Mouse (Mus musculus): ENCODE data around the gene Vmn1r193. TPM values are rescaled to one million over a fixed set of nuclear protein-coding genes. Genes with fewer than 3 reads are reported as not detected.
"Not testable (repeated sequence)": the region's sequence is repeated elsewhere in the genome, so short reads cannot be mapped to it uniquely, and the experiment has no call there.

Vmn1r193 gene
- total RNA-seq (2015; ENCODE audit: low replicate concordance) (not detected in 2 replicates), total RNA-seq (2017; ENCODE audit: low replicate concordance) (not detected in 2 replicates)

DNA sequence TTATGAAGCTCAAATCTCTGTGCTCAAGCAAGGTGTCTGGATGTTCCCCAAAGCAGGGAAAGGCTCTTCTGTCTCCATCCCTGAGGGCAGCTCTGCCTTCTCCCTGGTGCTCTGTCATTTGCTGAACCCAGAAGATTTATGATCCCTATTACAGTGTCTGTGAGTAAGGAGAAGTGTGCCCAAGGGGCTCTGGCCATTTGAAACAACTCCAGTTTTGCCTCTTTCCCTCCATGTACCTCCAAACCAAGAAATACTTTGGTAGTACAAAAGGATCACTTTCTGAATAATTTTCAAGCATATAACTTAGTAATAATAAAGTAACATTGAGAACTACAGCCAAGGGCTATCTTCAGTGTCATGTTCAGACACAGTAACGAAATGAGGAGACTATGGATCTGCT, at the start of gene Vmn1r193:
Vmn1r193 (minus strand) TSS at position 101 of the 400 bp plus-strand sequence.
- ATAC-seq (replicated peaks; ENCODE audit: low FRiP score, poor library complexity, severe bottlenecking) = not testable (repeated sequence)

GRCm38 (mm10) chr13:22271721-22272120, 48.8 kb upstream of the Vmn1r193 start:
- no peak for ATAC-seq (replicated peaks; ENCODE audit: low FRiP score, poor library complexity, severe bottlenecking)

DNA sequence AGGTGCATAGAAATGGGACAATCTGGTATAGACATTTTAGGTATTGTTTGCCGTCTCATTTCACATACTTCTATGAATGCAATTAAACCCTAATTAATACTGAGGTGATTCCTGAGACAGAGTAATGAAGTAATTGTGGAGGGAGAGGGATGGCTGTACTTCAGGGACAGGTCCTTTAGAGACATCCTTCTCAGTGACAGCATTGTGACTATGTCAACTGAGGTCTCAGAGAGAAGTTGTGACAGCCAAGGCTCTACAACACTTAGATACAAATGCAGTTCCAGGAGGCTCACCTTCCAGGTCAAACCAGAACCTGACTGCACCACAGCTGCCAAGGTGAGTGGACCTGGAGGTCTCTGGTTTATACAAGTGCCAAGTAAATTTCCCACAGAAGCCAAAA, 47.3 kb upstream of the Vmn1r193 start, which contains the start of gene Vmn1r195:
Vmn1r195 (plus strand) TSS at position 301 of the 400 bp plus-strand sequence.
- not testable (repeated sequence) for ATAC-seq (replicated peaks; ENCODE audit: low FRiP score, poor library complexity, severe bottlenecking)

GRCm38 (mm10) chr13:22243915-22244314, 21.0 kb upstream of the Vmn1r193 start, which contains the start of gene Vmn1r194:
TSS of gene Vmn1r194 (plus strand) at chr13:22244215.
- no peak for ATAC-seq (replicated peaks; ENCODE audit: low FRiP score, poor library complexity, severe bottlenecking)

- ATAC-seq (replicated peaks; ENCODE audit: low FRiP score, poor library complexity, severe bottlenecking) = not testable (repeated sequence)
Observed at GRCm38 (mm10) chr13:22192756-22193155, 30.2 kb downstream of the Vmn1r193 start.

DNA sequence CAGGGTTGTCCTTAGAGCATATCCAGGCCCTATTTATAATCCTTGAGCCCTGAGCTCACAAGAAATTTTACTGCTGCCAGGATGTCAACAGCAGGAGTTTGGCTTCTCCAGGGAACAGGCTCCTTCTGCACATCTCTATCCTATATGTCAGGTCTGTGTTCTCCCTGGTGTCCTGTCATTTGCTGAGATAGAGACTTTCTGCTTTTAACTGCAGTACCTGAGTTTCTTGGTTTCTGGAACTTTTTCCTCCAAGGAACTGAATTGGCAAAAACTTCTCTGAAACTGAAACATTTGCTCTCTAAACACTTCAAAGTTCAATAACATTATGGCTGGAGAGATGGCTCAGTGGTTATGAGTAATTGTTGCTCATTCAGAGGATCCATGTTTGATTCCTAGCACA, 31.9 kb downstream of the Vmn1r193 start, which contains the start of gene Vmn1r192:
Vmn1r192 (minus strand) TSS at position 101 of the 400 bp plus-strand sequence.
- no peak for ATAC-seq (replicated peaks; ENCODE audit: low FRiP score, poor library complexity, severe bottlenecking)

DNA sequence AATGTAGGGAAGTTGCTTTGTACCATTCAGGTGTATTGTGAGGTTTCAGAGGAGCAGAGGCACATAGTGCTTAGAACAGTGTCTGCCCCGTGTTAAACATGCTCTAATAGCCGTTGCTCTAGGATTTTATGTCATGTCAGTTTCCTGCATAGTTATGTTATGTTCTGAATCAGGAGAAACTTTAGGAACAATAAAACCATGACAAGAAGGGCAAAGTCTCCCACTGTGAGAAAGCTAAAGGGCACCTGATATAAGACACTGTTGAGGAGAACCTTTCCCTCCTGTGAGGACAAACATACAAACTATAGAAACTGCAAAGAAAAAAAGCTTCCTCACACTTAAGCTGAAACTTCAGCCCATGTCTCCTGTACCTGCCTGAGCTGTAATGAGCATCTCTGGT, 32.6 kb downstream of the Vmn1r193 start:
- ATAC-seq (replicated peaks; ENCODE audit: low FRiP score, poor library complexity, severe bottlenecking) = no peak

DNA sequence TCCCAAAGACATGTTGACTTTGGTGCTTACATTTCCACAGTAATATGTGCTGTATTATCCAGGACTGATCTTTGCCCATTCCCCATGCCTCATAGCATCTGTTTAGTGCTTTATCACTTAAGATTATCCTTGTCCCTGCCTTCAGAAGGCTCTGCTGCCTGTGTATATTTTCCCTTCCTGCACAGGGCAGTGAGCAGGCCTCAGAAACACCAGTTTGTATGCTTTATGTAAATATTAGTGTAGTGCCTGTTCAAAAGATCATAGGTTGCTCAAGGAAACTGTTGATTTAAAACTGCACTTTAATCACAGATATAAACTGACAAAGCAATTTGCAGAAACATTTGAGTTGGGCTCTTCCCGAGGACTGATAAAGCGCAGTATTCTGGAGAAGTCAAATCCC, 33.6 kb downstream of the Vmn1r193 start:
- no peak for ATAC-seq (replicated peaks; ENCODE audit: low FRiP score, poor library complexity, severe bottlenecking)

DNA sequence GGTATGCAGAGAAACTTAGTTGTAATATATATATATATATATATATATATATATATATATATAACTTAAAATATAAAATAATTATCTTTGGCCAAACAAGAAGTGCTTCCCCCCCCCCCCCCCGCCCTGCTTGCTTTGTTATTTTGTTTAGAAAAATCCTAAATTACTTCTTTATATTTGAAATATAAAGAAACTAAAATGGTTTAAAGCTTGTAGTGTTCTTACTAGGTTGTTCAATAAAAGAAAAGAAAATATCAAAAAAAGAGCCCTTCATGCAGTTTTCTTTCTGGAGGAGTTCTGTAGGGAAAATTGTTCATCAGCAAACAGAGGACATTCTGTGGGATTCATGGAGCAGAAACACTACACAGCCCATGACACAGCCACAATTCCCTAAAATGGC, 39.1 kb downstream of the Vmn1r193 start, which contains the start of gene Vmn1r191:
Vmn1r191 (minus strand) TSS at position 101 of the 400 bp plus-strand sequence.
- ATAC-seq (replicated peaks; ENCODE audit: low FRiP score, poor library complexity, severe bottlenecking) = no peak

DNA sequence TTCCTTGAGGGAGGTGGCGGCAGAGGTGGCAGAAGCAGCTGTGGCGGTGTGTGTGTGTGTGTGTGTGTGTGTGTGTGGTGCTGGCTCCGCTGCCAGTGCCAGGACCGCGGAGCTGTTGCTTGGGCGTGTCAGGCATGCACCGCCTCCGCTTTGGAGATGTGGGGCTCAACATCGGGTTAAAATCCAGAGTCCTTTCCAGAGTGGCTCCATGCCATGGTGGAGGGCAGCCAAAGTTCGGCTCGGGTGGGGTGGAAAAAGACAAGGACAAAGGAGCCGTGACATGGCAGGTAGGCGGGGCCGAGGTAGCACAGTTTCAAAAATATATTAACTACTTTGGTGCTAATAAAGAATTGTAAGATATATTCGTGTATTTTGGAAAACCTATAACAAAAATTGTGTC, 54.5 kb downstream of the Vmn1r193 start:
- ATAC-seq (replicated peaks; ENCODE audit: low FRiP score, poor library complexity, severe bottlenecking) = no peak

Other genes starting within 250 kb of the Vmn1r193 start
- not detected in 2 replicates for gene Pom121l2, start 242.0 kb downstream of the Vmn1r193 start, total RNA-seq (2015; ENCODE audit: low replicate concordance)
- gene Pom121l2, start 242.0 kb downstream of the Vmn1r193 start, total RNA-seq (2017; ENCODE audit: low replicate concordance) = not detected in 2 replicates
- gene Prss16, start 213.4 kb downstream of the Vmn1r193 start, total RNA-seq (2015; ENCODE audit: low replicate concordance) = 2.7 and 6.3 TPM in 2 replicates
- 1.8 and 2.2 TPM in 2 replicates for gene Prss16, start 213.4 kb downstream of the Vmn1r193 start, total RNA-seq (2017; ENCODE audit: low replicate concordance)
- gene Hist1h2ah, start 187.6 kb downstream of the Vmn1r193 start, total RNA-seq (2015; ENCODE audit: low replicate concordance) = 2.5 TPM in 1 of 2 replicates, not detected in the other
- 462 and 930 TPM in 2 replicates for gene Hist1h2ah, start 187.6 kb downstream of the Vmn1r193 start, total RNA-seq (2017; ENCODE audit: low replicate concordance)
- gene Hist1h2bk, start 187.3 kb downstream of the Vmn1r193 start, total RNA-seq (2015; ENCODE audit: low replicate concordance) = 14.6 and 64.4 TPM in 2 replicates
- 627 and 660 TPM in 2 replicates for gene Hist1h2bk, start 187.3 kb downstream of the Vmn1r193 start, total RNA-seq (2017; ENCODE audit: low replicate concordance)
- gene Hist1h4i, start 181.8 kb downstream of the Vmn1r193 start, total RNA-seq (2015; ENCODE audit: low replicate concordance) = 32.4 and 38.2 TPM in 2 replicates
- gene Hist1h4i, start 181.8 kb downstream of the Vmn1r193 start, total RNA-seq (2017; ENCODE audit: low replicate concordance) = 129 and 151 TPM in 2 replicates
- 3.7 and 12.3 TPM in 2 replicates for gene Hist1h2ag, start 180.2 kb downstream of the Vmn1r193 start, total RNA-seq (2015; ENCODE audit: low replicate concordance)
- gene Hist1h2ag, start 180.2 kb downstream of the Vmn1r193 start, total RNA-seq (2017; ENCODE audit: low replicate concordance) = 705 and 715 TPM in 2 replicates
- gene Hist1h2bj, start 179.9 kb downstream of the Vmn1r193 start, total RNA-seq (2015; ENCODE audit: low replicate concordance) = 17.9 and 23.8 TPM in 2 replicates
- 272 and 275 TPM in 2 replicates for gene Hist1h2bj, start 179.9 kb downstream of the Vmn1r193 start, total RNA-seq (2017; ENCODE audit: low replicate concordance)
- not detected in 2 replicates for gene Vmn1r188, start 138.7 kb downstream of the Vmn1r193 start, total RNA-seq (2015; ENCODE audit: low replicate concordance)
- not detected in 2 replicates for gene Vmn1r188, start 138.7 kb downstream of the Vmn1r193 start, total RNA-seq (2017; ENCODE audit: low replicate concordance)
- gene Vmn1r189, start 117.3 kb downstream of the Vmn1r193 start, total RNA-seq (2015; ENCODE audit: low replicate concordance) = not detected in 2 replicates
- 0.43 TPM in 1 of 2 replicates, not detected in the other for gene Vmn1r189, start 117.3 kb downstream of the Vmn1r193 start, total RNA-seq (2017; ENCODE audit: low replicate concordance)
- not detected in 2 replicates for gene Vmn1r191, start 39.2 kb downstream of the Vmn1r193 start, total RNA-seq (2015; ENCODE audit: low replicate concordance)
- gene Vmn1r191, start 39.2 kb downstream of the Vmn1r193 start, total RNA-seq (2017; ENCODE audit: low replicate concordance) = not detected in 2 replicates
- gene Vmn1r192, start 32.0 kb downstream of the Vmn1r193 start, total RNA-seq (2015; ENCODE audit: low replicate concordance) = not detected in 2 replicates
- not detected in 2 replicates for gene Vmn1r192, start 32.0 kb downstream of the Vmn1r193 start, total RNA-seq (2017; ENCODE audit: low replicate concordance)
- not detected in 2 replicates for gene Vmn1r194, start 21.1 kb upstream of the Vmn1r193 start, total RNA-seq (2015; ENCODE audit: low replicate concordance)
- gene Vmn1r194, start 21.1 kb upstream of the Vmn1r193 start, total RNA-seq (2017; ENCODE audit: low replicate concordance) = not detected in 2 replicates
- not detected in 2 replicates for gene Vmn1r195, start 47.4 kb upstream of the Vmn1r193 start, total RNA-seq (2015; ENCODE audit: low replicate concordance)
- not detected in 2 replicates for gene Vmn1r195, start 47.4 kb upstream of the Vmn1r193 start, total RNA-seq (2017; ENCODE audit: low replicate concordance)
- not detected in 2 replicates for gene Vmn1r196, start 66.8 kb upstream of the Vmn1r193 start, total RNA-seq (2015; ENCODE audit: low replicate concordance)
- not detected in 2 replicates for gene Vmn1r196, start 66.8 kb upstream of the Vmn1r193 start, total RNA-seq (2017; ENCODE audit: low replicate concordance)
- gene Vmn1r197, start 101.4 kb upstream of the Vmn1r193 start, total RNA-seq (2015; ENCODE audit: low replicate concordance) = not detected in 2 replicates
- gene Vmn1r197, start 101.4 kb upstream of the Vmn1r193 start, total RNA-seq (2017; ENCODE audit: low replicate concordance) = not detected in 2 replicates
- gene Vmn1r198, start 127.2 kb upstream of the Vmn1r193 start, total RNA-seq (2015; ENCODE audit: low replicate concordance) = not detected in 2 replicates
- not detected in 2 replicates for gene Vmn1r198, start 127.2 kb upstream of the Vmn1r193 start, total RNA-seq (2017; ENCODE audit: low replicate concordance)
- not detected in 2 replicates for gene Vmn1r199, start 156.7 kb upstream of the Vmn1r193 start, total RNA-seq (2015; ENCODE audit: low replicate concordance)
- not detected in 2 replicates for gene Vmn1r199, start 156.7 kb upstream of the Vmn1r193 start, total RNA-seq (2017; ENCODE audit: low replicate concordance)
- gene Vmn1r200, start 167.2 kb upstream of the Vmn1r193 start, total RNA-seq (2015; ENCODE audit: low replicate concordance) = not detected in 2 replicates
- not detected in 2 replicates for gene Vmn1r200, start 167.2 kb upstream of the Vmn1r193 start, total RNA-seq (2017; ENCODE audit: low replicate concordance)
- gene Vmn1r201, start 248.8 kb upstream of the Vmn1r193 start, total RNA-seq (2015; ENCODE audit: low replicate concordance) = not detected in 2 replicates
- not detected in 2 replicates for gene Vmn1r201, start 248.8 kb upstream of the Vmn1r193 start, total RNA-seq (2017; ENCODE audit: low replicate concordance)